Mouse (Mus musculus) mouse trophoblast stem cell (cell line): ENCODE measurements at regions not wholly inside any gene's neighbourhood (a gene's known extent, or its start where the extent isn't known, plus 50 kb on each side); places are given as distances from the start of the nearest gene placed in this dataset.

ENCODE experiments used
- in situ Hi-C, 2 experiments: fragments of 300-500 bp; cut with MseI, MboI; formaldehyde crosslinking; loops; 2 replicates in 1 of 2; 3 replicates in 1 of 2; pipeline ENCODE4 v1.15.1; 2025

DNA sequence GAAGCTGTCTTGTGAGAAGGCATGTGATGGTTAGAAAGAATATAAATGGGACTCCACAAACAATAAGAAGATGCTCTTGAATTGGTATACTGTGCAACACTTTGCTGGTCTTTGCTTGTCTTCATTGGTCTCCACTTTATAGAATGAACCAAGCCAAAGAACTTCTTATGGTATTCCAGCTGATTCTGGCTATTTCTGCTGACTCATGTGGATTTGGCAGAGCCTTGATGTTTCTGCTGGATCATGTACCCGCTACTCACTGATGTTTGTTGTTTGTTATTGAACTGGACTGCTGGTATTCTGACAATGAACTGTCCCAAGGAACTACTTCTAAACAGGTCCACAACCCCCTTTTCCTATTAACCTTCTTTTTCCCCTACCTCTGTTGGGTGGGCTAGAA, 234.5 kb upstream of the Prep start:
- in situ Hi-C loops: no loop called here

DNA sequence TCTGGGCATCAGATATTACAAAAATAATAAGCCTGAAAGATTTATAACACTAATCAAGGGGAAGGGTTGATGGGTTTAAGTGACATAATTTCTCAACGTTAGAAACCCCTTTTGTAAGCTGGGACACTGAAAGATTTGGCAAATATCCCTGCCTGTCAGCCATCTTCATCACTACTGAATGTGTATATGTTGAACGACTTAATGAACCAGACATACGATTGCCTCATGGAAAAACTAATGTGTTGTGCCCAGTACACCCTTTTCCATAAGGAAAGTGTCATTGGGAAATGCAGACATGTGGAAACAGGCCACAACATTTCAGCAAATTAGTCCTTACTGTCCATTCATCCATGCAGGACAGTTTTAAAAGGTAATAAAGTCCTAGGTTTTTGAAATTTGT, 240.7 kb upstream of the Prep start:
- in situ Hi-C loops: no loop called here

DNA sequence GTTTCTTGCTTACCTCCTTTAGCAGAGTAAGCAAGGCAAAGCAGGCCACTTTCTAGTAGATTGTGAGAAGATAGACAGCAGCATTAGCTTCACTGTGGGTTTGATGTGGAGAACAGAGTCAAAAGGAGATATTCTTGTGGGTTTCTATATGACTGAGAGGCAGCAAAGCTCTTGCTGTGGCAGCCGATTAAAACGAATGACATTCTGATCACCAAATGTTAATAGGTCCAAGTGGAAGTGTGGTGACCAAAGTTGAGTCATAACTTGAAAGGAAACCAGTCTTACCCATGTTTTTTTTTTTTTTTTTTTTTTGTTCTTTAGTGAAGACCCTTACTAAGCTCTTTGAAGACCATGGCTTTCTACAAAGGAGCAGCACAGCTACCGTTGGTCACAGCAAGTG, 245.3 kb upstream of the Prep start:
- in situ Hi-C loops: no loop called here

DNA sequence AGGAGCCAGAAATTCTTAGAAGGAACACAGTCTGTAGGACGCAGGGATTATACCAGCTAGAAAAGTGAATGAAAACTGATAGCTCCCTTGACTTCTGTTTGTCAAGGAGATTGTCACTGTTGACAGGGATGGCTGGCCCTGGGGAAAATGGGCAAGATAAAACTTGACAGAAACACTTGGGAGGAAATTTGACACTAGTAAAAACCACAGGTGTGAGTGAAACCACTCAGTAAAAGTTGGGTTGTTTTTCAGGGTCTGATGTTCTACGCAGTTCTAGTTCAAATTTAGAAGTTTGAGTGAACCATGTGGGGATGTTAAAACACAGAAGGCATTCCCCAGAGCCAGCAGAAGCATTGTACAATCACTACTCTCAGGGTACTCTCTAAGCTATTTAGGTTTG, 246.6 kb upstream of the Prep start:
- in situ Hi-C loops: no loop called here

DNA sequence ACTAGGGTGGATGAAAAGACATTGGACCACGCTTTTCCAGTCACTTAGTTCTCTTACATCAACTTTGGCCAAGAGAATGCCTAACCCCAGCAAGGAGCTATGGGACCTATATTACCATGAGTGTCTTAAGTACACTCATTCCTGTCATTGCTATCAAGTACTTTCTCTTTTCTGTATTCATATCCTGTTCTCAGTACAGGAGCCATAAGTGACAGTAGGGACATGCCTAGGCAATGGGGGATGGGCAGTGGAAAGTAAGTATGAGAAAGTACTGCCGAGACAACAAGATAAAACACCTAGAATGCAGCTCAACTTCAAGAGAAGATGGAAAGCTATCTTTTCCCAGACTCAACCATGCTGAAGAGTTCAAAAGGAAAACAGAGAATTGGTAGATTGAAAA, 247.6 kb upstream of the Prep start:
- in situ Hi-C loops: no loop called here

DNA sequence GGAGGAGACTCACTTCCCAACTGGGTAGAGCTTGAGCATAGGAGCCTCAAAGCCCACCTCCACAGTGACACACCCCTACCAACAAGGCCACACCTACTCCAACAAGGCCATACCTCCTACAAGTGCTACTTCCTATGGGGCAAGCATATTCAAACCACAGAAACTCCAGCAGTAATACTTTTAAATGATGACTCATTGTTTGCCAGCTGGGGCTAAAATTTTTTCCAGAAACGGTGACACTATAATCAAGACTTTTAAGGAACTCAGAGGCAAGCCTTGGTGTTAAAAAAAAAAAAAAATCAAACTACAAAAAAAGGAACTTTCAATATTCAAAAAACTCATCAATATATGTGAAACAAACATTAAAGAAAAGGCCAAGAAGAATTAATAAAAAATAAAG, 248.4 kb upstream of the Prep start:
- in situ Hi-C loops: no loop called here

DNA sequence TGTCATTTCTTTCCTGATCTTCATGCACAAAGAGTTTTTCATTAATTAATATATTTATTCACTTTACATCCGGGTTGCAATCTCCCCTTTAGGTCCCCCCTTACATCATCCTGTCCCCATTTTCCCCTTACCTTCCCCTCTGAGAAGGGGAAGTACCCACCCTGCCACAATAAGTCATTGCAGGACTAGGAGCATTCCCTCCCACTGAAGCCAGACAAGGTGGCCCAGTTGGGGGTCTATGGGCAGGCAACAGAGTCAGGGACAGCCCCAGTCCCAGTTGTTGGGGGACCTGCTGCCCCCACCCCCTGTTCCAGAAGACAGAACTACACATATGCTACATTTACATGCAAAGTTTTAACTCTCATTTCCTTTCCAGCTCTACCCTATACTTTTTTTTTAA, 267.9 kb upstream of the Prdm1 start:
- in situ Hi-C loops: no loop called here

DNA sequence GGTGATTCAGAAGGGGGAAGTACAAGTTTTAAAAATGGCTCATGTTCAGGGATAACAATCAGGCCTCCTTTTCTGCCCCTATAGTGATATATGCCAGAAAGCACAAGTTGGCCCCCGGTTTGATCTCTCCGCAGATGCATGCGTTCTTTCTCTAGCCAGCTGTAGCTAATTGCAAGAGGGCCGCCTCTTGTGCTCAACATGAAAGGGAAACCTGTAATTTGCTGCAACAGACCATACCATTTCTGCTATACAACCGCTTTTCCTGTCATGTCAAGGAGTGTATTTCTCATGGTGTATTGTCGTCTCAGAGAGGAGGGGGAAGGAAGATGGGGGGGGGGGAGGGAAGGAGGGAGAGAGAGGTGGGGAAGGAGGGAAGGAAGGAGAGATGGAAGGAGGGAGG, 257.1 kb upstream of the Prdm1 start:
- in situ Hi-C loops: no loop called here

DNA sequence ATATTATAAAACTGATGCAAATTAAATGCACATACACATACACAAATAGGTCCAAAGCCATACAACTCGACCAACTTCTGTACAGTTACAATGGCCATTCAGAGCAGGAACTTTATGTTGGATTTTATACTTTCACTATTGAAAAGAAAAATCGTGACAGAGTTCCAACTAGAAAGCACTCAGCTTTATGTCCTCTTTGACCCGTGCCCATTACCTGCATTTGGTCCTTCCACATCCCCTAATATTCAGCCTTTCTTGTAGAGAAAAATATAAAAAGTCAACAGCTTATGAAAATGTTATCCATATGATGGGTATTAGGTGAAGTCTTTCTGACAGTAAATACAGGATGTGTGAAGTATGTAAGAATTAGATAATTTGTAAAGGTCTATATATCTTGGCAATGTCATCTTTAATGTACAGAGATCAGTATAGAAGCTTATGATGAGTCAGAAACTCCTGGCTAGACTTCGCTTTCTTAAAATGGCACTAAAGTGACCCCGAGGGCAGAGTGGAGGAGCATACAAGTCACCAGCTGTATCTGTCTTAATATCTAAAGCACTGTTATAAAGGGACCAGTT, 252.2 kb upstream of the Prdm1 start:
- in situ Hi-C loops: no loop called here

DNA sequence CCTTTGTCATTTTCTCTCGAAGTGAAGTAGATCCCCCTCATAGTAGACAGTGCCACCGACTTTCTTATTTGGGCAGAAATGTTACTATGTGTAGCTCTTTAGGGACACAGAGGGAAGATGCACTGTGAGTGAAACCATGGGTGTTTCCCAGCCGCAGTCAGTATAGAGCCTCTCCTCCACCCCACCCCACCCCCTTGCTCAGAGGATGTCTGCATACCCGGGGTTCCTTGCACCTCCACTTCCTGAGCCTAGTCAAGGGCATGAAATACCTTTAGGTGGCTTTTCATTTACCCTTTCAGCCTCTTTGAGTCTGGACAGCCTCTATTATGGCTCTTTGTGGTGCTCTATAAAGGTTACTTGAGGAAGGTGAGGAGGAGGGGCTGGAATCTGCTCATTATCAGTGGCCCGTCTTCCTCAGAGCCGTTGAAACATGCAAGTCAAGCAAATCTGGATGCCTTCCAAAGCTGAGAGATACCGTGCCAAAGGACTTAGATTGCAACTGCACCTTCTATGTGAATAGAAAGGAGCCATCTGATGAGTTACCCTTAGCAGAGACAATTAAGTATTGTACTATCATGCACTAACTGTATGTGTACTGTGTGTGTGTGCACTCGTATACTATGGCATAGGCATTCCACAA, 251.4 kb upstream of the Prdm1 start:
- in situ Hi-C loops: no loop called here

DNA sequence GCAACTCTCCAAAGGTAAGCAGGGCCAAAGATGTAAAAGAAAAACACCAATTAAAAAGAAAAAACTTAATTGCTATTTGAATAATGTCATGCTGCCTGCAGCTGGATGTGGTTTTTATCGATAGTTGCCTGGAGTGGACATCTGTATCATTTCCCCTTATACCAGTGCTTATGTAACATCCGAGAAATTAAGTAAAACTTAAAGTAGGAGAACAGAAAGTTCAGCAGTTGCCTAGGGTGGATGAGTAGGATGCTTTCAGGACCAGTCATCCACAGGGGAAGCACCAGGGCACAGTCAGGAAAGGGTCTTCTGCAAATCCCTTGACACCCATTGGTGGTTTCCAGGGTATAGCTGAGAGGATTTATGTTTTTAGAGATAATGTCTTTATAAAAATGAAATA, 248.9 kb upstream of the Prdm1 start:
- in situ Hi-C loops: no loop called here

DNA sequence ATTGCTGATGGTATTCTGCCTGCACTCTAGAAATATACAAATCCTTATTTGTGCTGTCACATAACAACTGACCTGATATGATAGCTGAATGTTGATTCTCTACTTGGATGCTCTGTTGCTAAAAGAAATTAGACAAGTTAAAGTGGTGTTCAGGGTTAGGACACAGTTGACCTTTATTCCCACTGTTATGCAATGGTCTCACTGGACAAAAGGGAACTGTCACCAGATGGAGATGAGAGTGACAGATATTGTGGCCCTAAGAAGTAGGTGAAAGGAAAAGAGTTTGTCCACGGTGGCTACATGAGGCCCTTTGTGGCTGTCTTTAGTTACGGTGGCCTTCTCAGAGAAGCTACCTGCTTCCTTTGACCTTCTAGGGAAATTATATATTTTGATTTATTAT, 247.9 kb upstream of the Prdm1 start:
- in situ Hi-C loops: no loop called here

DNA sequence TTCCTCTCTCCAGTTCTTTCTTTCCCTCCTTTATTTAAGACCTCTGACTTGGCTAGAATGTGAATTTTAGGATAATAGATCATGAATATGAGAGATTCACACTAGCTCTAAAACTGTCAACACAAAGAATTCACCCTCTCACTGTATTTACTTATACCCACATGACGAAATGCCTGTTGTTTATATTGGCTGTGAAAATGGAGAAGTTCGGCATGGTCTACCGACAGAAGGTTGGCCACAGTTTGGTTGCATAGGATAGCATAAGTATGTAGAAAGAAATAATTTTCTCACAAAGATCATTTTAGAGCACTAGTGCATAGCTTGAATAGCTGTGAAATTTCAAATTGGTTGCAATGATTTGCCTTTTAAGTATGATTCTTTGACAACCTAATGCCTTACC, 237.2 kb upstream of the Prdm1 start:
- in situ Hi-C loops: loop anchor here (10.0 to 25.0 kb wide), 2 partner anchors 301 to 303 kb away; no protein-coding TSS in a partner anchor

DNA sequence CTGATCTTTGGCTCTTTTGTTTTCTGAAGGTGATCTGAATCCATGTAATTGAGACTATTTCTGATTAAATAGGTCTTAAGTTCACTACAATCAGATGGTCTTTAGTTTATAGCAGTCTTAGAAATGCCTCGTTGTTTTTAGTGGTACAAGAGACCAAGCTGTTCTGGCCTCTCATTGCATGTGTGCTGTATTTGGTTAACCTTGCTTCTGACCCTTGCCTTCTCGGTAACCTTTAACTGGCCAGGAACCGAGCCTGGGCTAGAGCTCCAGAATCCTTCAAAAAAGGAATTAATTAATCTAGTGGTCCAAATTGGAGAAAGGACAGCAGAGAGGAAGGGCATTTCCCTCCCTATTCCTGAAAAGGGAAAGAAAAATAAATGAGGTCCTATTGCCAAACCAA, 234.8 kb upstream of the Prdm1 start:
- in situ Hi-C loops: loop anchor here (10.0 to 25.0 kb wide), 2 partner anchors 298 to 301 kb away; no protein-coding TSS in a partner anchor

DNA sequence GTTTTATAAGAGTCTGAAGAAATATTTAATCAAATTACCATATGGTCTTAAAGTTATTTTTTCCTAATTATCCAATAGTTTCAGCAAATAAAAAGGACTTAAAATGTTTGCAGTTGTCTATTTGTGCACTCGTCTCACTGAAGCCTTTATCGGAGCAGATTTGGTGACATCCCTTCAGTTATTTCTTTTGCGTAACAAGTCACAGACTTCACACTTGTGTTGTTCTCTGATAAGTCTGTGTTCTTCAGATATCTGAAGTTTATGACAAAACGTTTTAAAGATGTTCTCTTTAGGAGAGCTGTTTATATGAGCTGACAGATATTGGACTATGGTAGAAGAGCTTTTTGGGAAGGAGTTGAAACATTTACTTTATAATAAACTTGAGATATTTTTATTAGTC, 233.8 kb upstream of the Prdm1 start:
- in situ Hi-C loops: loop anchor here (10.0 to 25.0 kb wide), 2 partner anchors 297 to 300 kb away; no protein-coding TSS in a partner anchor

DNA sequence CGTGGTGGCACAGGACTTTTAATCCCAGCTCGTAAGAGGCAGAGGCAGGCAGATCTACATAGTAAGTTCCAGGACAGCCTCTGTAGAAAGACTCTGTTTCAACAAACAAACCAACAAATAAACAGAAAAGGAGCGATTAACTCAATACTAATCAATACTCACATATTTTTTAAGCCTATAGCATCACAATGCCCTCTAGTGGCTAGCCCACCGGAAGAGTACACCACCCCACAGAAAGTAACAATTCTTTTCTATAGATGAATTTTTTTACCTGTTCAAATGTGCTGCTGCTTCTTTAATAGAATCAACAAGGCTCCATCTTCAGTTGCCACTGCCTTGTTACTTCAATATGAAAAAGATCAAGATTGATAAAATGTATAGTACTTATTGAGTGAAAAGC, 233.0 kb upstream of the Prdm1 start:
- in situ Hi-C loops: loop anchor here (10.0 to 25.0 kb wide), 2 partner anchors 297 to 299 kb away; no protein-coding TSS in a partner anchor

DNA sequence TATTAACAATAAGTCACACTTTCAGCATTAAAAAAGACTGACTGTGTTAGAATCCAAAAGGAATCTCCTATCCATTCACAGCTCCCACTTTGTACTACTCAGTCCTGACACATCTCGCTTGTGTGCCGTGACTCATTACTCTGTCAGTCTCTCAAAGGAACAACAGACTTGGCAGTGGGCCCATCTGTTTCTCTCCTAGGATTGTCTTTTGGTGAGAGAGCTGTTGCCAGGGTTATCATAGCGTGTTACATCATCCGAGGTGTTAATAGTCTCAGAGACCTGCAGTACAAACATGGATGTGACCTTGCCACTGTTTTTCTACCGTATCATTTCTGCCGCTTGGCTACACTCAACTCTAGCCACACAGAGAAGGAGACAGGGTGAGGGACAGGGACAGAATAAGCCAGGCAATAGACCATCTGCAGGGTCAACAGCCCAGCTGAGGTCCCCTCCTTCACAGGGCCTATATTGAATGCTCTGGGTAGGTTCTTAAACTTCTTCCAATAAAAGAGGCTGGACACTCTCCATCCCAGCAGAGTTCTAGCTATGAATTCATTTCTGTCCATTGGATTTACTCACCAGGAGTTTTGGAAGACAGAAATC, 227.2 kb upstream of the Prdm1 start:
- in situ Hi-C loops: loop anchor here in 1 of 2 experiments (25.0 kb wide), 1 partner anchor 293 kb away; no protein-coding TSS in a partner anchor

DNA sequence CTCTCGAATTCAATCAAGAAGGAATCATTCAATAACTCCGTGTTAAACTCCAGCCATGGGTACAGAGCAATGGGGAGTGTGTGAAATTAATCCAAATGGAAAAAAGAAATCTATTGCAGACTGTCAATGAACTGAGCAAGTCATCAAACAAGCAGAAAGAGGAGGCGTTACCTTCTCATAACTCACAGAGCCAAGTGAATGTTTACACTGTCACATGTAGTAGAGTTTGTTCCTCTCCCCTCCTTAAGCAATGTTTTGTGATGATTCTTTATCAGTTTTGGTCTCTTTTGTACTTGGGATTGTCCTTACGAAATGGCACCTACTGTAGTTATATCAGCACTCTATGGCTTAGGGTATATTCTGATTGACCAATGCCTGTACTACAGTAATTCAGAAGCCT, 226.6 kb upstream of the Prdm1 start:
- in situ Hi-C loops: loop anchor here in 1 of 2 experiments (25.0 kb wide), 1 partner anchor 293 kb away; no protein-coding TSS in a partner anchor

DNA sequence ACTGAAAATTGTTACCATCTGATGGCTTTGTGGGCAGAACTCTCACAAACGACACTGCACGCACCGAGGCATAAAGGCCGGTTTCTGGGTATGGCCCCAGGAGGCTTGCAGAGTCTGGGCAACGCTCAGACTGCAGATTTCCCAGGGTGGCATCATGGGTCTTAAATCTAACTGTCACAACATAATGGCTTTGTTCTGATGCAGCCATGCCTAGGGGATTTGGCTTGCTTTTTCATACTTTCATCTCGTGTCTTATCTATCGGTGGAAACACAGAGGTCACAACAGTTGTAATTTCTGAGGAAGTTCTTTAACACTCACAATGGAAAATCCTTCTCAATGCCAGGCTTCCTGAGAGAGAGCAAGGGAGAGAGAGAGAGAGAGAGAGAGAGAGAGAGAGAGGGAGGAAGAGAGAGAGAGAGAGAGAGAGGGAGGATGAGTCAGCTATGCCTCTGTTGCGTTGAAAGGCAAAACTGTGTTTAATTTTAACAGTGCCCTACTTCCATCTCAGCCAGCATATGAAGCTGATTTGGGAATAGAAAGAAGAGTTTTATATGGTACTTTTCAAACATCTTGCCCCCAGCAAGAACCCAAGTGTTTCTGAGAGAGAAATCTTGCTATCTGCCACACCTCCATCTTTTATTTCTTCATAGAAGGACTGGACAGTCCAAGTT, 224.6 kb upstream of the Prdm1 start:
- in situ Hi-C loops: loop anchor here in 1 of 2 experiments (25.0 kb wide), 1 partner anchor 291 kb away; no protein-coding TSS in a partner anchor

DNA sequence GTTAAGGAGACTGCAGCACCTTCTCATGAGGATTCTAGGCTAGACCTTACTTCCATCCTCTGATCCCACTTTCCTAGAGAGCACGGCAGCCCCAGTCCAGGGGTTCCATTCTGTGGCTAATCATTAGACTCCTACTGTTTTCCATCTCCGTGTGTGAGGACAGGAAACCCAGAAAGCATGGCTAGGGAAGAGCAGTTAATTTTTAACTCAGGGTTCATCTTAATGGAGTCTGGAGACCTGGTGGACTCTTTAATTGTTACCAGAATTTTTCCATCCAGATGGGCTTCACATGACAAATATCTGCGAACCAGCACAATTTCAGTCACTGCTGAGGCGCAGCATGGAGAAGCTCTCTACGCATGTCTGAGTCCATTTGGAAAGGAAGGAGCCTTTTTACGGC, 222.8 kb upstream of the Prdm1 start:
- in situ Hi-C loops: loop anchor here in 1 of 2 experiments (25.0 kb wide), 1 partner anchor 289 kb away; no protein-coding TSS in a partner anchor

DNA sequence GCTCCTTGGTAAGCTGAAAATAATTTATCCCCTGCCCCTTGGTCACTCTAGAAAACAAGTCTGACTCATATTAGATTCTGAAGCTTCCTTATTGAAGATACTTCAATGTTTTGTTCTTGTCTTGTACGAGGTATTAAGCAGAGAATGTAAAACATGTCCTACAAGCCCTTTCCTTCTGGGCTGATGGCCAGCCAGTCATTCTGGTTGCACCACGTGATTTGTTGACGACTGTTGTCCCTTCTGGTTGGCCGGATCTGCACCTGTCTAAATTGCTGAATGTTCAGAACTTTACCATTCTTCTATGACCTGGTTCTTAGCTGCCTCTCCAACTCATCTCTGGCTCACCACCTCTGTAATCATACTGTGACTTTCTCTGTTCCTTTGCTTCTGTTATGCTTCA, 220.9 kb upstream of the Prdm1 start:
- in situ Hi-C loops: no loop called here

DNA sequence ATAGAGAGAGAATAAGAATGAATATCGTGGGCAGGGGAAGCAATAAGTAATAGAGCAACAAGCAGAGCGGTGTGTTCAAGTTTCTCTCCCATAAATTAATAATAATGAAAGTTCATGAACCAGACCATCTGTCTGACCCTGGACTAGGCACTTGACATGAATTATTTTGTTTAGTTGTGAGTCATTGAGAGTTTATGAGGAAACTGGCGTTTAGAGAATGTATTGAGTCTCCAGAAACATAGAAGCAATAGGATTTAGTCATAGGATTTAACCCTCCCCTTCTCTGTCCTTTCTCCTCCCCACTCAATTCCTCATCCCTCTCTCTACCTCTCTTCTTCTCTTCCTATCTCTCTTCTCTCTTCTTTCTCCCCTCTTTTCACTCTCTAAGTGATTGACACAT, 219.1 kb upstream of the Prdm1 start:
- in situ Hi-C loops: no loop called here
